Mouse (Mus musculus): ENCODE data around the gene Iqcc. TPM values are rescaled to one million over a fixed set of nuclear protein-coding genes. Genes with fewer than 3 reads are reported as not detected.
A peak's percentile ranks its signal among the peaks of the same experiment; 100 is the strongest.

The Iqcc gene
- polyA plus RNA-seq, 1 experiment from 2014 or later: 23.5 TPM

GRCm38 (mm10) chr4:129640638-129641467 lies 22.0 kb upstream of the Iqcc start, which contains the start of gene Txlna:
Gene Txlna, minus strand, starts transcription at chr4:129641065.
- Histone ChIP-seq H3K4me1 (ENCODE audit: control insufficient read depth, insufficient read depth, low read length) (0 out of 2 replicates have a peak, but pooled peaks cover 4% of the 10 kb centered on the region), H3K9me3 (replicated peaks; ENCODE audit: control insufficient read depth, low read length) (no peaks in the 10 kb centered on the region), H3K4me3 (ENCODE audit: low read depth, low read length) (peak within 1 kb of the TSS; percentile 66), H3K27me3 (ENCODE audit: control insufficient read depth, insufficient read depth, low read length) (no peaks in the 10 kb centered on the region), H3K27ac (replicated peaks; ENCODE audit: low read depth, low read length) (peak within 1 kb of the TSS; percentile 78), H3K36me3 (replicated peaks; ENCODE audit: control insufficient read depth, insufficient read depth, low read depth, low read length) (peaks cover 8% of the 10 kb centered on the region), H3K4me2 (ENCODE audit: low read depth, low read length) (peak within 1 kb of the TSS; percentile 87), H3K9ac (replicated peaks; ENCODE audit: low read length) (peak within 1 kb of the TSS; percentile 83)
- 1% methylated on average over 60 of the region's 60 CpGs for WGBS
- peak; percentile 99 for DNase-seq (ENCODE audit: low spot score)
- peak; percentile 94 for ATAC-seq (replicated peaks; ENCODE audit: insufficient number of reproducible peaks, low FRiP score, low TSS enrichment, low read depth)

- H3K36me3 ChIP-seq (replicated peaks; ENCODE audit: control insufficient read depth, insufficient read depth, low read depth, low read length): peaks cover 10% of the 10 kb centered on the region
- no peak for DNase-seq (ENCODE audit: low spot score)
- H3K4me3 ChIP-seq (ENCODE audit: low read depth, low read length): peak overlapping the region; percentile 66
- H3K4me1 ChIP-seq (ENCODE audit: control insufficient read depth, insufficient read depth, low read length): 0 out of 2 replicates have a peak, but pooled peaks cover 4% of the 10 kb centered on the region
- WGBS: 7% methylated on average over 17 of the region's 17 CpGs
- H3K9ac ChIP-seq (replicated peaks; ENCODE audit: low read length): peak overlapping the region; percentile 83
- ATAC-seq (replicated peaks; ENCODE audit: insufficient number of reproducible peaks, low FRiP score, low TSS enrichment, low read depth): no peak
- H3K27me3 ChIP-seq (ENCODE audit: control insufficient read depth, insufficient read depth, low read length): no peaks in the 10 kb centered on the region
- H3K4me2 ChIP-seq (ENCODE audit: low read depth, low read length): peak overlapping the region; percentile 87
- no peaks in the 10 kb centered on the region for H3K9me3 ChIP-seq (replicated peaks; ENCODE audit: control insufficient read depth, low read length)
- H3K27ac ChIP-seq (replicated peaks; ENCODE audit: low read depth, low read length): peak overlapping the region; percentile 78
These were observed 21.3 kb upstream of the Iqcc start for GRCm38 (mm10) chr4:129640101-129640637.

DNA sequence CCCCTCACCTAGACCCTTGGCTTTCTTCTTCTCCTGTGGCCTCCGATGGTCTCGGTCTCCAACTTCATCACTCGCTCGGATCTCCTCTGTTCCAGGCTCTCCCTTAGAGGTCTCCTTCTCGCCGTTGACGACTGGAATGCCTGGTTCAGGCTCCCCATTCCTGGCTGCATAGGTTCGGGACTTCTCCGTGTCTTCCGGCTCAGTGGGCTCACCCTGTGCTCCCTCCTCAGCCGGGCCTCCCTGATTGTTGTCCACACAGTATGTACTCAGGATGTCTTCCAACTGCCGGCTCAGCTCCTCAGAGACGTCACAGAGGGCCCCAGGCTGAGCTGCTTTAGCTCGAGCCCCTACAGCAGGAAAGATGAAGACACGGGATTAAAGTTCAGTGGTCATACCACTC lies 20.3 kb upstream of the Iqcc start:
- no peak overlapping the region for H3K27ac ChIP-seq (replicated peaks; ENCODE audit: low read depth, low read length)
- peaks cover 10% of the 10 kb centered on the region for H3K36me3 ChIP-seq (replicated peaks; ENCODE audit: control insufficient read depth, insufficient read depth, low read depth, low read length)

DNA sequence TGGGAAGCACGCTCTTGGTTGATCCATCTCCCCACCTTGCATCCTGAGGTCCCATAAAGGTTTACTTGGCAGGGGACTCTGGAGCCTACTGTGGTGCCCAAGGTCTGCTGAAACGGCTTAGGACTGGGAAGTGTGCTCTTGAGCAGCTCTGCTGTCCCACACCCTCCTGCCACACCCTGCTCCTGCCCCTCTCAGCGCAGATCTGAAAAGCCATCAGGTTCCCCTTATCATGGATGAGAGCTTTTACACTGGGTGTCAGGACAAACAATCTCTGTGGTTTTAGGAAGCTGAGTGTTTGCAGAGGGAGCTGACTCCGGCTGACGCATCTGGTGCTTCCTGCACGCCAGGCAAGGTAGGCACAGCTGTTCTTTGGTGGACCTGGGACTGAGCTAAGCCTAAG lies 15.0 kb upstream of the Iqcc start:
- Histone ChIP-seq H3K4me2 (ENCODE audit: low read depth, low read length) (no peak overlapping the region), H3K36me3 (replicated peaks; ENCODE audit: control insufficient read depth, insufficient read depth, low read depth, low read length) (peaks cover 35% of the 10 kb centered on the region), H3K27me3 (ENCODE audit: control insufficient read depth, insufficient read depth, low read length) (no peaks in the 10 kb centered on the region), H3K27ac (replicated peaks; ENCODE audit: low read depth, low read length) (no peak overlapping the region), H3K9ac (replicated peaks; ENCODE audit: low read length) (no peak overlapping the region), H3K9me3 (replicated peaks; ENCODE audit: control insufficient read depth, low read length) (no peaks in the 10 kb centered on the region), H3K4me3 (ENCODE audit: low read depth, low read length) (no peak overlapping the region), H3K4me1 (ENCODE audit: control insufficient read depth, insufficient read depth, low read length) (no peaks in the 10 kb centered on the region)
- DNase-seq (ENCODE audit: low spot score) (no peak), ATAC-seq (replicated peaks; ENCODE audit: insufficient number of reproducible peaks, low FRiP score, low TSS enrichment, low read depth) (no peak)
- 91% methylated on average over 6 of the region's 6 CpGs for WGBS

More for the DNA sequence above, 20.3 kb upstream of the Iqcc start:
- H3K4me2 ChIP-seq (ENCODE audit: low read depth, low read length): peak overlapping the region; percentile 87
- H3K27me3 ChIP-seq (ENCODE audit: control insufficient read depth, insufficient read depth, low read length): no peaks in the 10 kb centered on the region
- DNase-seq (ENCODE audit: low spot score) (no peak), ATAC-seq (replicated peaks; ENCODE audit: insufficient number of reproducible peaks, low FRiP score, low TSS enrichment, low read depth) (no peak)
- no peak overlapping the region; the same call in 1 of the 2 replicates for H3K9ac ChIP-seq (replicated peaks; ENCODE audit: low read length)
- no peaks in the 10 kb centered on the region for H3K9me3 ChIP-seq (replicated peaks; ENCODE audit: control insufficient read depth, low read length)
- WGBS: 90% methylated on average over 15 of the region's 15 CpGs
- H3K4me3 ChIP-seq (ENCODE audit: low read depth, low read length): no peak overlapping the region
- 0 out of 2 replicates have a peak, but pooled peaks cover 4% of the 10 kb centered on the region for H3K4me1 ChIP-seq (ENCODE audit: control insufficient read depth, insufficient read depth, low read length)

- Histone ChIP-seq H3K9ac (replicated peaks; ENCODE audit: low read length) (no peak overlapping the region), H3K27me3 (ENCODE audit: control insufficient read depth, insufficient read depth, low read length) (no peaks in the 10 kb centered on the region), H3K36me3 (replicated peaks; ENCODE audit: control insufficient read depth, insufficient read depth, low read depth, low read length) (peaks cover 39% of the 10 kb centered on the region), H3K4me1 (ENCODE audit: control insufficient read depth, insufficient read depth, low read length) (no peaks in the 10 kb centered on the region), H3K4me3 (ENCODE audit: low read depth, low read length) (no peak overlapping the region), H3K9me3 (replicated peaks; ENCODE audit: control insufficient read depth, low read length) (no peaks in the 10 kb centered on the region), H3K4me2 (ENCODE audit: low read depth, low read length) (no peak overlapping the region), H3K27ac (replicated peaks; ENCODE audit: low read depth, low read length) (no peak overlapping the region)
- no peak for DNase-seq (ENCODE audit: low spot score)
- no peak for ATAC-seq (replicated peaks; ENCODE audit: insufficient number of reproducible peaks, low FRiP score, low TSS enrichment, low read depth)
- WGBS: 92% methylated on average over 12 of the region's 12 CpGs
These were observed 13.0 kb upstream of the Iqcc start for GRCm38 (mm10) chr4:129631867-129632266.

GRCm38 (mm10) chr4:129630944-129631343 lies 12.0 kb upstream of the Iqcc start:
- Histone ChIP-seq H3K27me3 (ENCODE audit: control insufficient read depth, insufficient read depth, low read length) (no peaks in the 10 kb centered on the region), H3K27ac (replicated peaks; ENCODE audit: low read depth, low read length) (no peak overlapping the region), H3K9ac (replicated peaks; ENCODE audit: low read length) (no peak overlapping the region), H3K4me3 (ENCODE audit: low read depth, low read length) (no peak overlapping the region), H3K36me3 (replicated peaks; ENCODE audit: control insufficient read depth, insufficient read depth, low read depth, low read length) (peaks cover 41% of the 10 kb centered on the region), H3K4me2 (ENCODE audit: low read depth, low read length) (no peak overlapping the region), H3K9me3 (replicated peaks; ENCODE audit: control insufficient read depth, low read length) (no peaks in the 10 kb centered on the region), H3K4me1 (ENCODE audit: control insufficient read depth, insufficient read depth, low read length) (no peaks in the 10 kb centered on the region)
- 90% methylated on average over 4 of the region's 4 CpGs for WGBS
- no peak for DNase-seq (ENCODE audit: low spot score)
- ATAC-seq (replicated peaks; ENCODE audit: insufficient number of reproducible peaks, low FRiP score, low TSS enrichment, low read depth): no peak

- peaks cover 23% of the 10 kb centered on the region for H3K36me3 ChIP-seq (replicated peaks; ENCODE audit: control insufficient read depth, insufficient read depth, low read depth, low read length)
- no peak overlapping the region for H3K27ac ChIP-seq (replicated peaks; ENCODE audit: low read depth, low read length)
- ATAC-seq (replicated peaks; ENCODE audit: insufficient number of reproducible peaks, low FRiP score, low TSS enrichment, low read depth) (no peak), DNase-seq (ENCODE audit: low spot score) (no peak)
- H3K9me3 ChIP-seq (replicated peaks; ENCODE audit: control insufficient read depth, low read length): no peaks in the 10 kb centered on the region
- no peaks in the 10 kb centered on the region for H3K27me3 ChIP-seq (ENCODE audit: control insufficient read depth, insufficient read depth, low read length)
- no peak overlapping the region for H3K9ac ChIP-seq (replicated peaks; ENCODE audit: low read length)
- no peak overlapping the region for H3K4me2 ChIP-seq (ENCODE audit: low read depth, low read length)
- H3K4me3 ChIP-seq (ENCODE audit: low read depth, low read length): no peak overlapping the region; the same call in 1 of the 2 replicates
- H3K4me1 ChIP-seq (ENCODE audit: control insufficient read depth, insufficient read depth, low read length): peaks cover 4% of the 10 kb centered on the region; the same call in 1 of the 2 replicates
- 79% methylated on average over 6 of the region's 6 CpGs for WGBS
These were observed 7.1 kb upstream of the Iqcc start for GRCm38 (mm10) chr4:129626035-129626434.

- no peak for DNase-seq (ENCODE audit: low spot score)
- Histone ChIP-seq H3K4me2 (ENCODE audit: low read depth, low read length) (no peak overlapping the region), H3K9me3 (replicated peaks; ENCODE audit: control insufficient read depth, low read length) (no peaks in the 10 kb centered on the region), H3K27me3 (ENCODE audit: control insufficient read depth, insufficient read depth, low read length) (no peaks in the 10 kb centered on the region), H3K4me3 (ENCODE audit: low read depth, low read length) (no peak overlapping the region; the same call in 1 of the 2 replicates), H3K36me3 (replicated peaks; ENCODE audit: control insufficient read depth, insufficient read depth, low read depth, low read length) (peaks cover 21% of the 10 kb centered on the region), H3K27ac (replicated peaks; ENCODE audit: low read depth, low read length) (no peak overlapping the region), H3K4me1 (ENCODE audit: control insufficient read depth, insufficient read depth, low read length) (peaks cover 4% of the 10 kb centered on the region; the same call in 1 of the 2 replicates), H3K9ac (replicated peaks; ENCODE audit: low read length) (no peak overlapping the region; the same call in 1 of the 2 replicates)
- WGBS: 42% methylated on average over 4 of the region's 4 CpGs
- ATAC-seq (replicated peaks; ENCODE audit: insufficient number of reproducible peaks, low FRiP score, low TSS enrichment, low read depth): no peak
These were observed 6.6 kb upstream of the Iqcc start for GRCm38 (mm10) chr4:129625496-129625895.
